Mouse (Mus musculus) kidney, adult 2 months (tissue): ENCODE data around the gene 2300002M23Rik. TPM values are rescaled to one million over a fixed set of nuclear protein-coding genes. Genes with fewer than 3 reads are reported as not detected.

Source experiments
- DNase-seq: peaks from one replicate; pipeline ENCODE4 v3.0.0; 2021
- H3K27ac ChIP-seq: fragments of 200-500 bp; 2 replicates; pipeline ENCODE4 v1.5.1; 2012; ENCODE audit warnings: low read depth, low read length, control low read depth, inconsistent platforms; ENCODE audit not compliant: insufficient read depth
- H3K27me3 ChIP-seq: fragments of 200-500 bp; replicated peaks from 2 replicates; pipeline ENCODE4 v1.6.1; 2012; ENCODE audit warnings: mild to moderate bottlenecking, moderate library complexity, low read length, inconsistent platforms; ENCODE audit not compliant: control insufficient read depth, insufficient read depth
- H3K36me3 ChIP-seq: fragments of 200-500 bp; 2 replicates; pipeline ENCODE4 v1.6.1; 2012; ENCODE audit warnings: mild to moderate bottlenecking, moderate library complexity, low read length, inconsistent platforms; ENCODE audit not compliant: control insufficient read depth, insufficient read depth
- H3K4me1 ChIP-seq: fragments of 200-500 bp; 2 replicates; pipeline ENCODE4 v1.6.1; 2011; ENCODE audit warnings: low read length; ENCODE audit not compliant: control insufficient read depth, insufficient read depth
- H3K4me3 ChIP-seq: fragments of 200-500 bp; 2 replicates; pipeline ENCODE4 v1.5.1; 2011; ENCODE audit warnings: mild to moderate bottlenecking, low read depth, low read length, control low read depth; ENCODE audit not compliant: insufficient read depth
- CTCF ChIP-seq: fragments of 200-500 bp; conservative IDR thresholded peaks from 2 replicates; pipeline ENCODE4 v1.5.1; 2011; ENCODE audit warnings: low read depth, mild to moderate bottlenecking, control low read depth, low read length, moderate library complexity, mixed read lengths; ENCODE audit not compliant: insufficient read depth, insufficient read length
- POLR2A ChIP-seq: fragments of 200-500 bp; IDR thresholded peaks from one replicate; pipeline ENCODE4 v1.6.1; 2011; ENCODE audit warnings: low read depth, low read length, control low read depth
- WGBS: fragments of 180-500 bp; shearing (Covaris S2); methylation state at CpG from one replicate; pipeline ENCODE4 v1.1.7; 2018; 5-methylcytosine and 5-hydroxymethylcytosine counted together
- polyA plus RNA-seq: library from polyadenylated mRNA; depleted of rRNA; stranded (reverse); fragments of >200 nt; gene quantifications from 2 replicates; pipeline ENCODE4 v1.2.3, GENCODE M21; 2012

The 2300002M23Rik gene
- polyA plus RNA-seq, 1 experiment = 0.08 TPM

- 57% methylated on average over 2 of the region's 2 CpGs for WGBS
- Histone ChIP-seq H3K4me3 (no peak overlapping the region), H3K36me3 (no peaks in the 10 kb centered on the region), H3K4me1 (0 out of 2 replicates have a peak, but pooled peaks cover 4% of the 10 kb centered on the region), H3K27ac (no peak overlapping the region), H3K27me3 (no peaks in the 10 kb centered on the region)
- no peak for DNase-seq
- TF ChIP-seq POLR2A (no peak), CTCF (no peak)
Observed at GRCm38 (mm10) chr17:35547465-35547864, 19.8 kb upstream of the 2300002M23Rik start.

GRCm38 (mm10) chr17:35548636-35549035 lies 18.6 kb upstream of the 2300002M23Rik start:
- DNase-seq = no peak
- Histone ChIP-seq H3K27ac (no peak overlapping the region), H3K4me1 (0 out of 2 replicates have a peak, but pooled peaks cover 4% of the 10 kb centered on the region), H3K27me3 (no peaks in the 10 kb centered on the region), H3K36me3 (no peaks in the 10 kb centered on the region), H3K4me3 (no peak overlapping the region)
- no peak for TF ChIP-seq POLR2A
- no peak for TF ChIP-seq CTCF
- WGBS = 55% methylated on average over 5 of the region's 5 CpGs

- no peak for TF ChIP-seq POLR2A
- no peak for TF ChIP-seq CTCF
- DNase-seq = peak; percentile 65
Observed at GRCm38 (mm10) chr17:35549437-35550142, 17.7 kb upstream of the 2300002M23Rik start.

GRCm38 (mm10) chr17:35550143-35550494 lies 17.1 kb upstream of the 2300002M23Rik start:
- TF ChIP-seq POLR2A (no peak), CTCF (no peak)
- Histone ChIP-seq H3K27me3 (no peaks in the 10 kb centered on the region), H3K4me1 (0 out of 2 replicates have a peak, but pooled peaks cover 4% of the 10 kb centered on the region), H3K27ac (no peak overlapping the region), H3K36me3 (no peaks in the 10 kb centered on the region), H3K4me3 (no peak overlapping the region)
- DNase-seq = no peak
- 95% methylated on average over 4 of the region's 4 CpGs for WGBS

More at GRCm38 (mm10) chr17:35549437-35550142, 17.7 kb upstream of the 2300002M23Rik start:
- Histone ChIP-seq H3K36me3 (no peaks in the 10 kb centered on the region), H3K4me1 (0 out of 2 replicates have a peak, but pooled peaks cover 4% of the 10 kb centered on the region), H3K27me3 (no peaks in the 10 kb centered on the region), H3K27ac (no peak overlapping the region), H3K4me3 (no peak overlapping the region)
- 34% methylated on average over 15 of the region's 15 CpGs for WGBS

GRCm38 (mm10) chr17:35550871-35551270 lies 16.4 kb upstream of the 2300002M23Rik start:
- H3K27ac ChIP-seq = no peak overlapping the region
- DNase-seq = no peak
- no peaks in the 10 kb centered on the region for H3K36me3 ChIP-seq
- 0 out of 2 replicates have a peak, but pooled peaks cover 5% of the 10 kb centered on the region for H3K4me1 ChIP-seq
- TF ChIP-seq POLR2A (no peak), CTCF (no peak)
- no peak overlapping the region for H3K4me3 ChIP-seq
- H3K27me3 ChIP-seq = no peaks in the 10 kb centered on the region
- WGBS = 50% methylated on average over 8 of the region's 8 CpGs

GRCm38 (mm10) chr17:35551881-35552414 lies 15.3 kb upstream of the 2300002M23Rik start, which contains the start of gene Cdsn:
Gene Cdsn (plus strand): TSS chr17:35552128.
- Histone ChIP-seq H3K27ac (no peak within 1 kb of the TSS), H3K4me1 (peaks cover 9% of the 10 kb centered on the region; the same call in 1 of the 2 replicates), H3K36me3 (no peaks in the 10 kb centered on the region), H3K4me3 (no peak within 1 kb of the TSS), H3K27me3 (no peaks in the 10 kb centered on the region)
- 80% methylated on average over 10 of the region's 10 CpGs for WGBS
- TF ChIP-seq CTCF (no peak), POLR2A (no peak)
- DNase-seq = no peak

- H3K27me3 ChIP-seq = no peaks in the 10 kb centered on the region
- TF ChIP-seq POLR2A = no peak
- TF ChIP-seq CTCF = no peak
- H3K4me1 ChIP-seq = peaks cover 8% of the 10 kb centered on the region; the same call in 1 of the 2 replicates
- WGBS = 87% methylated on average over 5 of the region's 5 CpGs
- no peak for DNase-seq
- no peak overlapping the region for H3K27ac ChIP-seq
- no peak overlapping the region for H3K4me3 ChIP-seq
- no peaks in the 10 kb centered on the region for H3K36me3 ChIP-seq
Observed at GRCm38 (mm10) chr17:35554321-35554720, 12.9 kb upstream of the 2300002M23Rik start.
